Mouse (Mus musculus): Measurements from ENCODE around the gene Ptprt. TPM values are rescaled to one million over a fixed set of nuclear protein-coding genes. Genes with fewer than 3 reads are reported as not detected.
"Not testable (repeated sequence)": the region's sequence is repeated elsewhere in the genome, so short reads cannot be mapped to it uniquely, and the experiment has no call there.

The Ptprt gene
- total and polyA plus RNA-seq, 2 experiments, result 0.37 to 0.44 TPM

- Histone ChIP-seq H3K36me3 (ENCODE audit: control insufficient read depth, insufficient read depth, low read length) (no peaks in the 10 kb centered on the region), H3K4me1 (ENCODE audit: control insufficient read depth, insufficient read depth, low read length) (no peaks in the 10 kb centered on the region), H3K79me2 (ENCODE audit: control insufficient read depth, insufficient read depth, low read length) (no peaks in the 10 kb centered on the region), H3K27ac (replicated peaks; ENCODE audit: insufficient read depth, low read depth, low read length) (no peak overlapping the region), H3K27me3 (ENCODE audit: control insufficient read depth, insufficient read depth, low read length) (no peaks in the 10 kb centered on the region), H3K4me3 (ENCODE audit: insufficient read depth, low read depth, low read length) (no peak overlapping the region), H3K9ac (ENCODE audit: low read depth, low read length) (no peak overlapping the region)
- TF ChIP-seq POLR2A (IDR thresholded peaks at IDR 0.05; ENCODE audit: extremely low read depth, insufficient read depth, low read length) (no peak), CTCF (IDR thresholded peaks at IDR 0.05; ENCODE audit: low read depth, low read length) (no peak)
- DNase-seq (ENCODE audit: extremely low read depth, low read depth, low spot score), result no peak
- 60% methylated on average over 4 of the region's 4 CpGs for WGBS
Measured at GRCm38 (mm10) chr2:161545406-161545805, 1115.5 kb downstream of the Ptprt start.

- WGBS, result 83% methylated on average over 7 of the region's 7 CpGs
- no peak for DNase-seq (ENCODE audit: extremely low read depth, low read depth, low spot score)
- H3K4me3 ChIP-seq (ENCODE audit: insufficient read depth, low read depth, low read length), result no peak overlapping the region
- TF ChIP-seq POLR2A (IDR thresholded peaks at IDR 0.05; ENCODE audit: extremely low read depth, insufficient read depth, low read length) (no peak), CTCF (IDR thresholded peaks at IDR 0.05; ENCODE audit: low read depth, low read length) (no peak)
- no peak overlapping the region for H3K9ac ChIP-seq (ENCODE audit: low read depth, low read length)
- H3K27ac ChIP-seq (replicated peaks; ENCODE audit: insufficient read depth, low read depth, low read length), result no peak overlapping the region
- H3K79me2 ChIP-seq (ENCODE audit: control insufficient read depth, insufficient read depth, low read length), result no peaks in the 10 kb centered on the region
- H3K4me1 ChIP-seq (ENCODE audit: control insufficient read depth, insufficient read depth, low read length), result no peaks in the 10 kb centered on the region
- H3K36me3 ChIP-seq (ENCODE audit: control insufficient read depth, insufficient read depth, low read length), result no peaks in the 10 kb centered on the region
- no peaks in the 10 kb centered on the region for H3K27me3 ChIP-seq (ENCODE audit: control insufficient read depth, insufficient read depth, low read length)
Measured at GRCm38 (mm10) chr2:161534151-161534550, 1126.8 kb downstream of the Ptprt start.

GRCm38 (mm10) chr2:161527192-161527591, 1133.8 kb downstream of the Ptprt start:
- Histone ChIP-seq H3K27me3 (ENCODE audit: control insufficient read depth, insufficient read depth, low read length) (no peaks in the 10 kb centered on the region), H3K27ac (replicated peaks; ENCODE audit: insufficient read depth, low read depth, low read length) (no peak overlapping the region), H3K79me2 (ENCODE audit: control insufficient read depth, insufficient read depth, low read length) (no peaks in the 10 kb centered on the region), H3K9ac (ENCODE audit: low read depth, low read length) (no peak overlapping the region), H3K36me3 (ENCODE audit: control insufficient read depth, insufficient read depth, low read length) (no peaks in the 10 kb centered on the region), H3K4me1 (ENCODE audit: control insufficient read depth, insufficient read depth, low read length) (no peaks in the 10 kb centered on the region), H3K4me3 (ENCODE audit: insufficient read depth, low read depth, low read length) (no peak overlapping the region)
- 78% methylated on average over 1 of the region's 1 CpGs for WGBS
- DNase-seq (ENCODE audit: extremely low read depth, low read depth, low spot score), result no peak
- TF ChIP-seq POLR2A (IDR thresholded peaks at IDR 0.05; ENCODE audit: extremely low read depth, insufficient read depth, low read length) (no peak), CTCF (IDR thresholded peaks at IDR 0.05; ENCODE audit: low read depth, low read length) (no peak)

GRCm38 (mm10) chr2:161519671-161520070, 1141.3 kb downstream of the Ptprt start:
- Histone ChIP-seq H3K9ac (ENCODE audit: low read depth, low read length) (no peak overlapping the region), H3K27ac (replicated peaks; ENCODE audit: insufficient read depth, low read depth, low read length) (no peak overlapping the region), H3K4me1 (ENCODE audit: control insufficient read depth, insufficient read depth, low read length) (no peaks in the 10 kb centered on the region), H3K36me3 (ENCODE audit: control insufficient read depth, insufficient read depth, low read length) (no peaks in the 10 kb centered on the region), H3K27me3 (ENCODE audit: control insufficient read depth, insufficient read depth, low read length) (peaks cover 3% of the 10 kb centered on the region; the same call in 1 of the 2 replicates), H3K4me3 (ENCODE audit: insufficient read depth, low read depth, low read length) (no peak overlapping the region), H3K79me2 (ENCODE audit: control insufficient read depth, insufficient read depth, low read length) (no peaks in the 10 kb centered on the region)
- TF ChIP-seq CTCF (IDR thresholded peaks at IDR 0.05; ENCODE audit: low read depth, low read length), result no peak
- no peak for TF ChIP-seq POLR2A (IDR thresholded peaks at IDR 0.05; ENCODE audit: extremely low read depth, insufficient read depth, low read length)
- no peak for DNase-seq (ENCODE audit: extremely low read depth, low read depth, low spot score)
- 49% methylated on average over 2 of the region's 2 CpGs for WGBS

GRCm38 (mm10) chr2:161516921-161517320, 1144.0 kb downstream of the Ptprt start:
- WGBS, result 55% methylated on average over 5 of the region's 5 CpGs
- no peak for DNase-seq (ENCODE audit: extremely low read depth, low read depth, low spot score)
- no peaks in the 10 kb centered on the region for H3K79me2 ChIP-seq (ENCODE audit: control insufficient read depth, insufficient read depth, low read length)

GRCm38 (mm10) chr2:161513256-161513655, 1147.7 kb downstream of the Ptprt start:
- H3K27me3 ChIP-seq (ENCODE audit: control insufficient read depth, insufficient read depth, low read length), result peaks cover 3% of the 10 kb centered on the region; the same call in 1 of the 2 replicates
- WGBS, result 94% methylated on average over 1 of the region's 1 CpGs
- H3K9ac ChIP-seq (ENCODE audit: low read depth, low read length), result no peak overlapping the region
- H3K4me3 ChIP-seq (ENCODE audit: insufficient read depth, low read depth, low read length), result no peak overlapping the region
- no peak overlapping the region for H3K27ac ChIP-seq (replicated peaks; ENCODE audit: insufficient read depth, low read depth, low read length)
- no peaks in the 10 kb centered on the region for H3K4me1 ChIP-seq (ENCODE audit: control insufficient read depth, insufficient read depth, low read length)
- no peaks in the 10 kb centered on the region for H3K79me2 ChIP-seq (ENCODE audit: control insufficient read depth, insufficient read depth, low read length)
- no peaks in the 10 kb centered on the region for H3K36me3 ChIP-seq (ENCODE audit: control insufficient read depth, insufficient read depth, low read length)
- no peak for DNase-seq (ENCODE audit: extremely low read depth, low read depth, low spot score)
- no peak for TF ChIP-seq POLR2A (IDR thresholded peaks at IDR 0.05; ENCODE audit: extremely low read depth, insufficient read depth, low read length)
- no peak for TF ChIP-seq CTCF (IDR thresholded peaks at IDR 0.05; ENCODE audit: low read depth, low read length)

More at GRCm38 (mm10) chr2:161516921-161517320, 1144.0 kb downstream of the Ptprt start:
- Histone ChIP-seq H3K4me1 (ENCODE audit: control insufficient read depth, insufficient read depth, low read length) (no peaks in the 10 kb centered on the region), H3K4me3 (ENCODE audit: insufficient read depth, low read depth, low read length) (no peak overlapping the region), H3K9ac (ENCODE audit: low read depth, low read length) (no peak overlapping the region), H3K27me3 (ENCODE audit: control insufficient read depth, insufficient read depth, low read length) (peaks cover 3% of the 10 kb centered on the region; the same call in 1 of the 2 replicates), H3K27ac (replicated peaks; ENCODE audit: insufficient read depth, low read depth, low read length) (no peak overlapping the region), H3K36me3 (ENCODE audit: control insufficient read depth, insufficient read depth, low read length) (no peaks in the 10 kb centered on the region)
- TF ChIP-seq CTCF (IDR thresholded peaks at IDR 0.05; ENCODE audit: low read depth, low read length) (no peak), POLR2A (IDR thresholded peaks at IDR 0.05; ENCODE audit: extremely low read depth, insufficient read depth, low read length) (no peak)

GRCm38 (mm10) chr2:161511880-161512570, 1148.9 kb downstream of the Ptprt start:
- not testable (repeated sequence) for H3K79me2 ChIP-seq (ENCODE audit: control insufficient read depth, insufficient read depth, low read length); H3K27ac ChIP-seq (replicated peaks; ENCODE audit: insufficient read depth, low read depth, low read length); H3K36me3 ChIP-seq (ENCODE audit: control insufficient read depth, insufficient read depth, low read length); H3K4me1 ChIP-seq (ENCODE audit: control insufficient read depth, insufficient read depth, low read length); H3K4me3 ChIP-seq (ENCODE audit: insufficient read depth, low read depth, low read length); H3K27me3 ChIP-seq (ENCODE audit: control insufficient read depth, insufficient read depth, low read length); H3K9ac ChIP-seq (ENCODE audit: low read depth, low read length); DNase-seq (ENCODE audit: extremely low read depth, low read depth, low spot score)
- WGBS, result 16% methylated on average over 6 of the region's 15 CpGs
